Mouse (Mus musculus) forebrain, embryonic 13.5 days (tissue): ENCODE data around the gene Gpr35. TPM values are rescaled to one million over a fixed set of nuclear protein-coding genes. Genes with fewer than 3 reads are reported as not detected.

ENCODE experiments used
- ATAC-seq: fragments of 200-750 bp; cut with Nextera tagmentation; 2 replicates; pipeline ENCODE4 v1.8.0; 2017
- H3K27ac ChIP-seq: fragments of 300-500 bp; sonication (generic); 2 replicates; pipeline ENCODE4 v1.5.1; 2015; ENCODE audit warnings: inconsistent platforms, mild to moderate bottlenecking, moderate library complexity
- H3K27me3 ChIP-seq: fragments of 300-500 bp; sonication (generic); 2 replicates; pipeline ENCODE4 v1.6.1; 2015; ENCODE audit warnings: mild to moderate bottlenecking, inconsistent platforms
- H3K36me3 ChIP-seq: fragments of 300-500 bp; sonication (generic); 2 replicates; pipeline ENCODE4 v1.6.1; 2015; ENCODE audit warnings: mild to moderate bottlenecking, inconsistent platforms; ENCODE audit not compliant: poor library complexity, severe bottlenecking
- H3K4me1 ChIP-seq: fragments of 300-500 bp; sonication (generic); 2 replicates; pipeline ENCODE4 v1.6.1; 2015; ENCODE audit warnings: inconsistent platforms
- H3K4me2 ChIP-seq: fragments of 300-500 bp; sonication (generic); 2 replicates; pipeline ENCODE4 v1.6.1; 2015; ENCODE audit warnings: inconsistent platforms, mild to moderate bottlenecking, moderate library complexity
- H3K4me3 ChIP-seq: fragments of 300-500 bp; sonication (generic); 2 replicates; pipeline ENCODE4 v1.5.1; 2015; ENCODE audit warnings: mild to moderate bottlenecking, inconsistent platforms
- H3K9ac ChIP-seq: fragments of 300-500 bp; sonication (generic); 2 replicates; pipeline ENCODE4 v1.6.1; 2015; ENCODE audit warnings: mild to moderate bottlenecking, inconsistent platforms
- H3K9me3 ChIP-seq: fragments of 300-500 bp; sonication (generic); replicated peaks from 2 replicates; pipeline ENCODE4 v1.6.1; 2016; ENCODE audit warnings: inconsistent platforms
- WGBS: fragments of 180-500 bp; shearing (Covaris S2); methylation state at CpG from one replicate; pipeline ENCODE4 v1.1.7; 2015; 5-methylcytosine and 5-hydroxymethylcytosine counted together
- polyA plus RNA-seq: library from polyadenylated mRNA; unstranded; fragments of >200 nt; fragmentation: Nextera tagmentation; extraction: Ambion mirVana; gene quantifications from 2 replicates; pipeline ENCODE4 v1.2.1, GENCODE M21; 2015

The Gpr35 gene
- polyA plus RNA-seq, 1 experiment from 2014 or later: 0.46 TPM

DNA sequence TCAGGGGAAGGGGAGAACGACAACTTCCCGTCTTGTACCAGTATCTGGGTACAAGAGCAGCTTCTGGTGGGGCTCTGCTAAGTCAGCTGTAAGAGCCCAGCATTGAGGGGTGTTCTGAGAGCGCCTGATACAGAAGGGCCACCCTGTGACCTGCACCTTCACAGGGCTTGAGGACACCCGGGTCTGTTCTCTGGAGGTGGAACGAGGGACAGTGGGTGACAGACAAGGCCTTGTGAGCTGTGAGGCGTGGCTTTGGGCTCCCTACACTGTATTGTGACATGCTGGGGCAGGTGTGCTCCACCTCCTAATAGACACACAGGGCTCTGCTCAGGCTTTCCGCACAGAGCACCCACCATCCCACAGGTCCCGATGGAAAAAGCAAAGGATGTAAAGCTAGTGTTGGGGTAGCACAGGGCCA is 38.9 kb upstream of the Gpr35 start:
- ATAC-seq: no peak
- Histone ChIP-seq H3K4me1 (peaks cover 47% of the 10 kb centered on the region), H3K9me3 (no peaks in the 10 kb centered on the region), H3K4me2 (peak overlapping the region; percentile 80), H3K36me3 (peaks cover 31% of the 10 kb centered on the region), H3K4me3 (peak overlapping the region; percentile 84), H3K27me3 (0 out of 2 replicates have a peak, but pooled peaks cover 4% of the 10 kb centered on the region), H3K27ac (peak overlapping the region; percentile 92), H3K9ac (peak overlapping the region; percentile 92)
- 35% methylated on average over 8 of the region's 8 CpGs for WGBS

DNA sequence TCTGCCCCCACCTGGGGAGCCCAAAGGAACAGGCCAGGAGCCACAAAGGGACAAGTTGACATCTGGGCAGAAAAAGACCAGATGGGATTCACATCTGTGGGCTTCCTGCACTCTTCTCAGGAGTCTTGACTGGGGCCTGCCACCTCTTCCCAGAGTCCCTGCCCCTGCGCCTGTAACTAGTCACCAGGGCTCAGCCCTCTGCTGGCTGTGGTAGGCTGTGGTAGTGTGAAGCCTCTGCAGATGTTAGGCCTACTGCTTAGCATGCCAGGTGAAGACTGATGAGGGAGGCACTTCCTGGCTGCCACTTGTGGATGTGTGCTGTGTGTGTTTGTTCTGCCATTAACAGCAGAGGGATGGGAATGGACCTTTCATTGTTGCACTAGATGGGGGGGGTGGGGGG is 38.4 kb upstream of the Gpr35 start:
- no peak for ATAC-seq
- 52% methylated on average over 1 of the region's 1 CpGs for WGBS

DNA sequence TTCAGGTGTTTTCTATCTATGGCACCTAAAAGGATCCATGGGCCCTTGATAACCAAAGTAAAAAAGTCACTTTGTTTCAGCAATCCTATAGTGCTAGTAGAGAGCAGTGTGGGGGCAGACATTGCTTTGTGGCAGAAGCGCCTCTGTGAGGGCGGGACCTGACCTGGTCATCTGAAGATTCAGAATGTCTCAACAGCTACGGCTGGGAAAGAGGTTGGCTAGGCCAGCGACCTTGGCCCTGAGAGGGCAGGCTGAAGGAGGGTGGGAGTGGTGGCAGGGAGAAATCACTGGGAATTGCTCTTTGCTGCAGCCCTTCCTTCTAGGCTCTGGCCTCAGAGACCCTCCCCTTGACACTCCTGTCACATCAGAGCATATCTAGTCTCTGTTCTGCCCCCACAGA is 36.4 kb upstream of the Gpr35 start:
- Histone ChIP-seq H3K4me1 (peaks cover 31% of the 10 kb centered on the region), H3K4me2 (no peak overlapping the region), H3K27ac (no peak overlapping the region), H3K9ac (no peak overlapping the region), H3K9me3 (no peaks in the 10 kb centered on the region), H3K27me3 (0 out of 2 replicates have a peak, but pooled peaks cover 2% of the 10 kb centered on the region), H3K36me3 (peaks cover 56% of the 10 kb centered on the region), H3K4me3 (no peak overlapping the region)
- 80% methylated on average over 4 of the region's 4 CpGs for WGBS
- no peak for ATAC-seq

More for the DNA sequence above, 38.4 kb upstream of the Gpr35 start:
- H3K27me3 ChIP-seq: 0 out of 2 replicates have a peak, but pooled peaks cover 4% of the 10 kb centered on the region
- H3K4me3 ChIP-seq: peak overlapping the region; percentile 84
- no peak overlapping the region for H3K27ac ChIP-seq
- no peaks in the 10 kb centered on the region for H3K9me3 ChIP-seq
- peak overlapping the region; percentile 80 for H3K4me2 ChIP-seq
- H3K4me1 ChIP-seq: peaks cover 45% of the 10 kb centered on the region
- peaks cover 37% of the 10 kb centered on the region for H3K36me3 ChIP-seq
- peak overlapping the region; percentile 92 for H3K9ac ChIP-seq

DNA sequence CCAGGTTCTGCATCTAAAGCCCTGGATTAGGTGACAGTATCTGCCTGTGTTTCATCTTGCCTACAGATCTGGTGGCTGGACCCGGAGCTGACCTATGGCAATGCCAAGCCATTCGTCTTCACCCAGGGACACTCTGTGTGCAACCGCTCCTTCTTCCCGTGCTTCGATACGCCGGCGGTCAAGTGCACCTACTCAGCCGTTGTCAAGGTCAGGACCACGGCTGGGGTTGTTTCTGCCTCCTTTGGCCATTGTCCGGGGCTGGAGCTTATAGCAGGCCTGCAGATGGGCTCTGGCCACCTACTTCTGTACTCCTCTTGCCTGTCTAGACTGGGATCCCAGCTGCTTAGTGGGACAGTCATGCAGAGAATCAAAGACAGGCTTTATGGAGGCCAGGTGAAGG is 35.7 kb upstream of the Gpr35 start:
- Histone ChIP-seq H3K9me3 (no peaks in the 10 kb centered on the region), H3K4me1 (peaks cover 24% of the 10 kb centered on the region), H3K36me3 (peaks cover 64% of the 10 kb centered on the region), H3K27ac (no peak overlapping the region), H3K27me3 (no peaks in the 10 kb centered on the region), H3K4me3 (no peak overlapping the region), H3K4me2 (no peak overlapping the region), H3K9ac (no peak overlapping the region)
- no peak for ATAC-seq
- 97% methylated on average over 11 of the region's 11 CpGs for WGBS

DNA sequence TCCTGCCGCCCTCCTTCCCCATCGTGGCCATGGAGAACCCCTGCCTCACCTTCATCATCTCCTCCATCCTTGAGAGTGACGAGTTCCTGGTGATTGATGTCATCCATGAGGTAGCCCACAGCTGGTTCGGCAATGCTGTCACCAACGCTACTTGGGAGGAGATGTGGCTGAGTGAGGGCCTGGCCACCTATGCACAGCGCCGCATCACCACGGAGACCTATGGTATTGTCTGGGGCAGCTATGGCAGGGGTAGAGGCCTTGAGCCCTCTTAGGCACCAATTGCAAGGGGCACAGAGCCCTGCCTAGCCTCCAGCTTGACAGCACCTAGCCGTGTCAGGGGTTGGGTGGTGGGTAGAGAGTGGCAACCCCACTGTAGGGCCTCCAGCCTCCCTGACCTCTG is 33.9 kb upstream of the Gpr35 start:
- Histone ChIP-seq H3K9me3 (no peaks in the 10 kb centered on the region), H3K36me3 (peaks cover 79% of the 10 kb centered on the region), H3K9ac (no peak overlapping the region), H3K4me2 (no peak overlapping the region), H3K27me3 (no peaks in the 10 kb centered on the region), H3K4me1 (peaks cover 15% of the 10 kb centered on the region), H3K27ac (no peak overlapping the region), H3K4me3 (no peak overlapping the region)
- WGBS: 96% methylated on average over 9 of the region's 9 CpGs
- ATAC-seq: no peak

DNA sequence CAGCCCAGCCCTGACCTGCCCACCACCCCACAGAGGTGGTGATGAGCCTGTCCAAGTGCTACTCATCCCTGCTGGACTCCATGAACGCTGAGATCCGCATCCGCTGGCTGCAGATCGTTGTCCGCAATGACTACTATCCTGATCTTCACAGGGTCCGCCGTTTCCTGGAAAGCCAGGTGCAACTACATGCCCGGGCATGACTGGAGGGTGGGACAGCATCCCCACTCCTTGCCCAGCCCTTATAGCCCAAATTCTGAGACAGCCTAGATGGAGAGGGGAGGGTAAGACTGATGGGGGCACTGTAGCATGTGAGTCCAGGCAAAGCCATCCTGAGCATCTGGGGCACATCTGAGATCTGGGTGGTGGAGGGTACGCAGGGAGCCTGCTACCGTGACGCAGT is 31.5 kb upstream of the Gpr35 start:
- Histone ChIP-seq H3K36me3 (peaks cover 73% of the 10 kb centered on the region), H3K9me3 (no peaks in the 10 kb centered on the region), H3K4me1 (no peaks in the 10 kb centered on the region), H3K4me3 (no peak overlapping the region), H3K9ac (no peak overlapping the region), H3K27me3 (no peaks in the 10 kb centered on the region), H3K27ac (no peak overlapping the region), H3K4me2 (no peak overlapping the region)
- WGBS: 97% methylated on average over 11 of the region's 11 CpGs
- no peak for ATAC-seq

DNA sequence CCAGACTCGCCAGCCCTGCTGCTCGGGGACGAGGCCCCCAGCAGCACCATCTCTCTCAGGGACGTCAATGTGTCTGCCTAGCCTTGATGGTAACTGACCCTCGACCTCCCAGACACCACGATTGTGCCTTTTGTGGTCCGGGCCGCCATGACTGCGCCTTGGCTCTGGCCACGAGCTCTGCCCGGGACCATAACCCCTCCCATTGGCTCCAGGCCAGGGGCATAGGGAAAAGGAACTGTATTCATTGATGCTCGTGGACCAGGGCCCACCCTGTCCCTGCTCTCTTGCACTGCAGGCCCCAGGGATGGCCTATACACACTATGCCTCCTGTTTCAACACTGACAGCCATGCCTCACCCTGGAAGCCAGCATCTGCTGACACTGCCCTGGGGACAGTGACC is 30.9 kb upstream of the Gpr35 start:
- H3K4me3 ChIP-seq: no peak overlapping the region
- H3K27ac ChIP-seq: no peak overlapping the region
- no peaks in the 10 kb centered on the region for H3K4me1 ChIP-seq
- peaks cover 67% of the 10 kb centered on the region for H3K36me3 ChIP-seq
- H3K27me3 ChIP-seq: 0 out of 2 replicates have a peak, but pooled peaks cover 2% of the 10 kb centered on the region
- WGBS: 78% methylated on average over 12 of the region's 12 CpGs
- no peaks in the 10 kb centered on the region for H3K9me3 ChIP-seq
- no peak for ATAC-seq
- no peak overlapping the region for H3K9ac ChIP-seq
- no peak overlapping the region for H3K4me2 ChIP-seq

DNA sequence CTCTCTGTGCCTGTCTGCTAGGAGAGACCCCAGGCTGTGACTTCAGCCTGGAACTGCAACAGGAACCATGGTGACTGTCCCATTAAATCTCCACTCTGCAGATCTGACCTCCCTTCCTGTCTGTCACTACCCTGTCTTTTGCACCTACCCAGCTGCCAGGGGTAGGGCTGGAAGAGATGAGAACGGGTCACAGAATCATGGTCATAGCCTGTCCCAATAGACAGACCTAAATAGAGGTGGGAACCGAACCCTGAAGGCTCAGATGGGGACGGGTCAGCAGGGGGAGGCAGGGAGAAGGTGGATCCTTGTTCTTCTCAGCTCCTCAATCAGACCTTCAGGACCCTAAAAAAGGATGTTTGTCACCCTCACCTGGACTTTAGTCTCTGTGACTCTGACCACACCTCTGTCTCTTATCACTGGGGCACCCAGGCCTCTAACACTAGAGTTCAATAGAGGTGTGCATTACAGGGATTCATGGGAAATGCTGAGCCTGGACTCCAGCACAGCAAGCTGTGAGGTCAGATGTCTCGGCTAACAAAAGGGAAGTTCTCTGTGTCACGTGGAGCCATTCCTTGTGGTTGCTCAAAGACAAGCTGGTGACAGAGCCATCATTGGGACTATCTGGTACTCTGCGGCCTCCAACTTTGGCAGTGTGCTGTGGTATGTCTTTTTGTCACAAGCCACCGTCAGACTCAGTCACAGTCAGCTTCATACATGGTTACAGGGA is 30.0 kb upstream of the Gpr35 start:
- no peaks in the 10 kb centered on the region for H3K9me3 ChIP-seq
- H3K4me3 ChIP-seq: no peak overlapping the region
- H3K9ac ChIP-seq: no peak overlapping the region
- H3K4me1 ChIP-seq: no peaks in the 10 kb centered on the region
- H3K27me3 ChIP-seq: 0 out of 2 replicates have a peak, but pooled peaks cover 2% of the 10 kb centered on the region
- WGBS: 88% methylated on average over 7 of the region's 7 CpGs
- ATAC-seq: no peak
- no peak overlapping the region for H3K27ac ChIP-seq
- peaks cover 59% of the 10 kb centered on the region for H3K36me3 ChIP-seq
- no peak overlapping the region for H3K4me2 ChIP-seq

DNA sequence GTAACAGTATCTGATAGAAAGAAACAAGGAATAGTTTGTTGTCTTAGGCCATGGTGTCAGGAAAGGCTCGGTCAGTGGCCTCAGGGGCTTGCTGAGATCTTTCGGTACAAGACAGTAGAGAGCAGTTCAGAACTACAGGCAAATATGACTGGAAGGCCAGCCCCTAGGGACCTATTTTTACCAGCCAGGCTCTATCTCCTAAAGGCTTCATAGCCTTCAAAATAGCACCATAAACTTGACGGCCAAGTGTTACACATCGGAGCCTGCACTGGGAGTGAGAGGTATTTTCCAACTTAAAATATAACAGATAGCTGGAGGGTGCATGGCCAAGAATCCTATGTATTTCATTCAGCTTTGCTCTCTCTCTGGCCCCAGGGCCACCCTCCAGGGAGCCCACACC is 29.2 kb upstream of the Gpr35 start:
- H3K36me3 ChIP-seq: peaks cover 50% of the 10 kb centered on the region
- 96% methylated on average over 4 of the region's 4 CpGs for WGBS

DNA sequence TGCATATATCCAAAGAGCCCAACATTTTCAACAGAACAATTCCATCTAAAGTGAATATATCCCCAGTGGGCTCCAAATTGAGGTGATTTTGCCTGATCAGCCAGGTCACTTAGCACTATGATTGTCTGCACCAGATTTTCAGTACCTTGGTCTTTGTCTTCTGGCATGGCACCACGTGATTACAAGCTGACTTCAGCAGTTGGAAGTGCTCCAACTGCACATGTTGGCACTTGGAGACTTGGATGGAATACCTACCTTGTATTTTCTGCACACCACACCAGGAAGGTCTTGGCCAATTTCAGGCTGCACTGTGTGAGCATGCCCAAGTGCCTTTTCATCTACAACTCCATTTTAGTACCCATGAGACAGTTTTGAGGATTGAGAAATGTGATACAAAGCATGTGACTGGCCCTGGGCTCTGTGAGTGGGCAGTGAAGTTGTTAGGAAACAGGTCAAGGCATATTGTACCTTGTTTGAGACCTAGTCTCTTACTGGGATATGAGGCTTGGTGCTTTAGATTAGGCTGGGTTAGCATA is 20.4 kb upstream of the Gpr35 start:
- Histone ChIP-seq H3K4me2 (no peak overlapping the region), H3K4me3 (no peak overlapping the region), H3K36me3 (no peaks in the 10 kb centered on the region), H3K4me1 (peaks cover 9% of the 10 kb centered on the region), H3K27ac (no peak overlapping the region), H3K27me3 (peaks cover 15% of the 10 kb centered on the region), H3K9ac (no peak overlapping the region), H3K9me3 (no peaks in the 10 kb centered on the region)
- no peak for ATAC-seq
- WGBS: 9% methylated on average over 1 of the region's 1 CpGs

More for the DNA sequence above, 29.2 kb upstream of the Gpr35 start:
- Histone ChIP-seq H3K9me3 (no peaks in the 10 kb centered on the region), H3K27me3 (0 out of 2 replicates have a peak, but pooled peaks cover 2% of the 10 kb centered on the region), H3K27ac (no peak overlapping the region), H3K4me2 (no peak overlapping the region), H3K4me3 (no peak overlapping the region), H3K4me1 (no peaks in the 10 kb centered on the region), H3K9ac (no peak overlapping the region)
- no peak for ATAC-seq

DNA sequence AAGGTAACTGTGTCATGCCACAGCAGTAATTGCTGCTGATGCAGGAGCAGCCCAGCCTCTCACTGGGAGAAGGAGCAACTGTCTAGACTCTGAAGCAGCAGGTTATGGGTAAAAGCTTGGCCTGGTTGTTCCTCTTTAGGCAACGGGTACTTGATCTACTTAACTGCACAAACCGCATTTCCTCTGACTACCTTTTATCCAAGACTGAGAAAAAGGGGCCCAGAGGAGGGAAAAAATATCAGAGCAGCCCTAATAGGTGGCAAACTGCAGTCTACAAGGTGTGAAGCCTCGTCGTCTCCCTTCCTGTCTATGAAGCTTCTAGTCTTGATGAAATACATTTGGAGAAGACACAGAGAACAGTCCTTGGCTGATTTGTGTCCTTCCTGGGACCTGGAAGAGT is 17.1 kb upstream of the Gpr35 start:
- H3K9me3 ChIP-seq: no peaks in the 10 kb centered on the region
- H3K27me3 ChIP-seq: peaks cover 5% of the 10 kb centered on the region; the same call in 1 of the 2 replicates
- no peak for ATAC-seq
- WGBS: 83% methylated on average over 4 of the region's 4 CpGs
- peak overlapping the region; percentile 95 for H3K27ac ChIP-seq
- H3K36me3 ChIP-seq: peaks cover 11% of the 10 kb centered on the region
- H3K4me3 ChIP-seq: peak overlapping the region; percentile 71
- peak overlapping the region; percentile 82 for H3K9ac ChIP-seq
- H3K4me2 ChIP-seq: peak overlapping the region; percentile 79
- peaks cover 29% of the 10 kb centered on the region for H3K4me1 ChIP-seq

DNA sequence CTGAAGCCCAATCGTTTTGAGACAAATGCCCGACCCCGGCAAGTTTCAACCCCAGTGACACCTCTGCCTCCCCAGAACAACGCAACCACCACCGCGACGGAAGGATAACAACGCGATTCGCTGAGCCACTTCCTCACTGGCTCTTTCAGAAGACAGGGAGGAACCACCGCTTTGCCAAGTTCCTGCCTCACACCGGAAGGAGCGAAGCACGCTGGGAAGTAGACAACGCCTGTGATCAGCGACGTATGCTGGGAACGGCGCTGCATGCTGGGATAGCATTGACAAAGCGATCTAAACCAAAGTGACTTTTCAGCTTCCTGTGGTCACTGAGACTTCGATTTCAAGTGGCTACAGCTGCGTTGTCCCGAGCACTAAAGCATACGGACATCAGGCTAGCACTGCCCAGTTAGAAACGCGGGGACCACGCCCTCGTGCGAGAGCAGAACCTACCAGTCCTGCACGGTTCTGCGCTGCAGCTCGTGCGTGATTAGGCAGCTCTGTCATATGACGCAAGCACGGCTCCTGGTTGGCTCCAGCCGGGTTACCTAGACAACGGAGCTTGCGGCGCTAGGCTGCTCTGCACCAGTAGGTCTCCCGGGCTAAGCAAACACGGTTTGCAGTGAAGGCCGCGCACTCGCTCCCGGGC is 16.4 kb upstream of the Gpr35 start, which contains the start of gene Capn10:
Gene Capn10 (plus strand): TSS at position 195 of the 646 bp plus-strand sequence.
- H3K4me1 ChIP-seq: peaks cover 29% of the 10 kb centered on the region
- peak; percentile 100 for ATAC-seq
- H3K9ac ChIP-seq: peak within 1 kb of the TSS; percentile 82
- H3K27ac ChIP-seq: peak within 1 kb of the TSS; percentile 95
- peak within 1 kb of the TSS; percentile 79 for H3K4me2 ChIP-seq
- H3K4me3 ChIP-seq: peak within 1 kb of the TSS; percentile 71
- under 1% methylated on average over 45 of the region's 45 CpGs for WGBS
- peaks cover 4% of the 10 kb centered on the region; the same call in 1 of the 2 replicates for H3K27me3 ChIP-seq
- H3K36me3 ChIP-seq: peaks cover 18% of the 10 kb centered on the region
- no peaks in the 10 kb centered on the region for H3K9me3 ChIP-seq
